Mouse (Mus musculus) kidney, postnatal 14 days (tissue): Measurements from ENCODE around the gene Peli1.
A peak's percentile ranks its signal among the peaks of the same experiment; 100 is the strongest.

Source experiments
- DNase-seq: peaks from one replicate; pipeline ENCODE4 v3.0.0; 2022; ENCODE audit warnings: mixed read lengths

Peli1 gene

DNA sequence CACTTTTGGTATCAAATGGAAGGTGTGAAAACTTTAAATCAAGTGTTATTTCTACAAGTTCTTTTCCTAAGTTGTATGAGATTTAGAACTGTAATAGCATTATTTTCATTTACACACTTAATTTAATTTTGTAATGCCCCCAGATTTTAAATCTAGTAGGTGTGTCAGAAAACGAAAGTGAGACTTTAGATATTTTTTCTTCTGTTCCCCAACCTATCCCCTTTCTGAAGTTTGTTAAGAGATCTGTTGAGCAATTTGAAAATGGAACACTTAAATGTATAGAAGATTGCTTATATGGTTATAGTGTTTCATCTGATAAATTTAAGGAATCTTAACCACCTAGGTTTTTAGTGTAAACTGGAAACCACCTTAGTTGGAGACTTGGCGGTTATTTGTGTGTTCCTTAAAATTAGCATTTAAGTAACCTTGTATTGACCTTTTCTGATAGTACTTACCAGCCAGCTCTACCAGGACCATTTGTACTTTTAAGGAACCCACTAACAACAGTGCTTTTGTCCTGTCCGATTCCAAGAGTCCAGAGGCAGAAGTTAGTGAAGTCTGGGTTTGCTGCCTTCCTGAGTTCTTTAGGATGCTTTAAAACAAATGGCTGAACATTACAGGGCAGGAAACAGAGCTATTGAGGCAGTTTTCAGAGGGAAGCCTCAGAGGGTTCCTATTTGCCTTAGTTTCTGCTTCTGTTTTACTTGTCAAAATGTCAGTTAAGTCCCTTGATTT, 2.2 kb downstream of the Peli1 start:
- no peak for DNase-seq

GRCm38 (mm10) chr11:21096590-21096989, 5.5 kb downstream of the Peli1 start:
- no peak for DNase-seq

DNA sequence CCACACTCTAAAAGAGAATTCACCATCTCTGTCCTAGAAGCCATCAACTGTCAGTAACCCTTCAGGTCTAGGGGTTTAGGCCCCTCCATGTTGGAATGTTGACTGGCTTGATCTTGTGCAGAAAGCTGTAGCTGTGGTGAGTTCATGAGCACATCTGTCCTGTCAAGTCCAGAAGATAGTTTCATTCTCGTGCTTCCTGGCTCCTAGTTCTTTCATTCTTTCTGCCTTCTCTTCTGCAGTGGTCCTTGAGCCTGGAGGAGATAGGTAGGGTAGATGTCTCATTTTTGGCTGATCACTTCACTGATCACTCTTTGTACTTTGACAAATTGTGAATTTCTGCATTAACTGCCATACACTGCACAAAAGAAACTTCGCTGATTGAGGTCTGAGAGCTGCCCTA, 7.4 kb downstream of the Peli1 start:
- DNase-seq: no peak

DNA sequence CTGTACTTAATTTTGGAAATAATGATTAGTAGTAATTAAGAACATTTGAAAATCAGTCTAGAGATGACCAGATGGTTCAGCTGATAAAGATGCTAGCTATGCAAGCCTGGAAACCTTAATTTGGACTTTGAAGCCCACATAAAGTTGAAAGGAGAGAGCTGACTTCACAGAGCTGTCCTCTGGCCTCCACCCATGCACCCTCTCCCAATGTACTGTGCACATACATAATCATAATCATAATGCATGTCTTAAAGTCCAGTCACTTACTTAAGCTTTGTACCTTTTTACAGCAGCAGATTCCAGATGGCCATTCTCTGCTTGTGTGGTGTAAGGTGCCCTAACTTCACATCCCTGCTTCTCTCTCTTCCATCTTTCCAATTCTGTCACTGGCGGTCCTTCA, 9.6 kb downstream of the Peli1 start:
- no peak for DNase-seq

DNA sequence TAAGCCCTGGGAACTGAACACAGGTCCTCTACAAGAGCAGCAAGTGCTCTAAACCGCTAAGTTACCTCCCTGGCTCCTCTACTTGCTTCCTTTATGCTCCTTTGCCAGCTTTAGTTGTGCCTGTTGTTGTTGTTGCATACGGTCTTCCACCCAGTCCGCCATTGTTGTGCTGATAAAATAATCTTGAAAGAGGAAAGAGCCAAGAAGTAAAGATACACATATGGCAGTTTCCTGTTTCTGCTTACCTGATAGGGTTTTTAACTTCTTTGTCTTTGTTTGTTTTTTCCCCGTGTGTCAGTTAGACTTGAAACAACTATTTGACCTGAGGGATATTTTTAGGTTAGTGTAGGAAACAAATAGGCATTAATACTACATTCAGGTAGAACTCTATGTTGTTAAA, 10.2 kb downstream of the Peli1 start:
- no peak for DNase-seq

- DNase-seq: no peak
Measured at GRCm38 (mm10) chr11:21102273-21103005, 11.3 kb downstream of the Peli1 start.

DNA sequence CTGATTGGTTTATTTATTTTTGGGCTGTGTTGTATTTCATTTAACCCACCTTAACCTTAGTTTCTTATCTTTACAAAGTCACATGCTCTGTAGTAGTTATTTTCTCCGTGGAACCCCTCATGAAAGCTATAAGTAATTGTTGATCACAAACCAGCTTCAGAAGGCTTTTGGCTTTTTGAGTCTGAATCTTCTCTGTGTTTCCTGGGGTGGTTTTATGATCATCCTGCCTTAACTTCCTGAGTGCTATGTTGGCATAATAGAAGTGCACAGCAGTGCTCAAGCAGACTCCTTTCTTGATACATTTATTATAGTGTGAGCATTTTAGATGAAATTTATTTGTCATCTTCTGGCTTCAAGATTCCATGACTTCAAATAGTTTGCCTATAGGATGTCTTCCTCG, 12.1 kb downstream of the Peli1 start:
- no peak for DNase-seq

DNA sequence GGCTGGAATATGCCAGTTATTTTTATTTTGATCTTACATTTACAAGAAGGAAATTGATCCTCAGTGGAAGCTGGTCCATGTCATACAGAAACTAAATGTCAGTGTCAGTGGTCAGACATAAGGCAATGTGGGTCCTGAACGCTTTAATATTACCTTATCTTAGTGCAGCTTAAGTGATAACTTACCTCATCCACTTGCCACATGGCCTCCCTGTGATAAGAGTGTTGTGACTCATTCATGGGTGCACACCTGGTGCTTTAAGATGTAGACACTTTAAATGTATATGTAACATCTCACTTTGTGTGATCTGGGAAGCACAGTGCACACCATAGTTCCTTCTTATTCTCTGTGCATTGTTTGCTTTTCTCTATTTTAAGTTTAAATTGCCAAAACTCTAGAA, 14.3 kb downstream of the Peli1 start:
- DNase-seq: no peak

DNA sequence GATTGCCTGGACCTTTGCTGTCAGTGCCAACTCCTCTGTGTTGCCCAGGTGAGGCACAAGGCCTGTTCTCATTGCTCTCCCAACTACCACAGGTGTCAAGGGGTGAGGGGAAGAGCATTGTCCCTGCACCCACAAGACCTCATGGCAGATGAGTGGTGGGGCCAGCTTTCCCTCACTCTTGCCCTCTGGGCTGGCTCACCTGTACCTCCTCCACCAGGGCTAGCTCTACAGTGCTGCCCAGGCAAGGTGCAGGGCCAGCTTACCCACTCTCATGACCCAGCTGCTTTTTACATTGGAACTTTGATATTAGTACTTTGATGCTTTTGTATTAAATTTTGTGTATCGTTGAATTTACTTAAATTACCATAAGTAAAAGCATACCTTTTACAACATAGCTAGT, 16.0 kb downstream of the Peli1 start:
- DNase-seq: no peak

- no peak for DNase-seq
Measured at GRCm38 (mm10) chr11:21109279-21109678, 18.2 kb downstream of the Peli1 start.

DNA sequence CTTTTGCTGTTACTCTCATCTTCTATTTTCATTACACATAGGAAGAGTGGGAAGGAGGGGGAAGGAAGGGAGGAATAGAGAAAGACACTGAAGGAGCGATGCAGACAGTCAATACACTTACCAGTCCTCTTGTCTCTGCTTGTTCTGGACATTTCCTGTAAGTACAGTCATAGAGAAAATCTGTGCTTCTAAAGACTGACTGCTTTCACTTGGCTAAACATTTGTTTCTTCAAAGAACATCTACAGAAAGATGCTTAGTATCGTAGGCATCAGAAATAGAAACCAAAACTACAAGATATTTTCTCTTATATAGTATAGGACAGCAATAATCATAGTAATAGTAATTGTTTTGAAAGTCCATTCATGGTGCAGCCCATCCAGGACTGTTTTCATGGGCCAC, 23.4 kb downstream of the Peli1 start:
- no peak for DNase-seq

DNA sequence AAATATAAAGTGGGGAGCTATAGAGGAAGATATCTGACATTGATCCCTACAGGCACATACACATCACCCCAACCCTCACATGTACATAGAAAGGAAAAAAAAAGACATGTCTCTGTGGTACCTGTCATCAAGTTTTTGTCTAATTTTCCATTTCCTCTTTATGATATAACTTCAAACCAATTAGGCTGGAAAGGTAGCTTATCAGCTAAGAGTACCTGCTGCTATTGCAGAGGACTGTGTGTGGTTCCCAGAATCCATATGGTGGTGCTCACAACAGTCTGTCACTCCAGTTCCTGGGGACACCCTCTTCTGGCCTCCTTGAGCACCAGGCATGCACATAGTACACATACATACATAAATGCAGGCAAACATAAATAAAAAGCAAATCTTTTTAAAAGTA, 24.7 kb downstream of the Peli1 start:
- DNase-seq: no peak

DNA sequence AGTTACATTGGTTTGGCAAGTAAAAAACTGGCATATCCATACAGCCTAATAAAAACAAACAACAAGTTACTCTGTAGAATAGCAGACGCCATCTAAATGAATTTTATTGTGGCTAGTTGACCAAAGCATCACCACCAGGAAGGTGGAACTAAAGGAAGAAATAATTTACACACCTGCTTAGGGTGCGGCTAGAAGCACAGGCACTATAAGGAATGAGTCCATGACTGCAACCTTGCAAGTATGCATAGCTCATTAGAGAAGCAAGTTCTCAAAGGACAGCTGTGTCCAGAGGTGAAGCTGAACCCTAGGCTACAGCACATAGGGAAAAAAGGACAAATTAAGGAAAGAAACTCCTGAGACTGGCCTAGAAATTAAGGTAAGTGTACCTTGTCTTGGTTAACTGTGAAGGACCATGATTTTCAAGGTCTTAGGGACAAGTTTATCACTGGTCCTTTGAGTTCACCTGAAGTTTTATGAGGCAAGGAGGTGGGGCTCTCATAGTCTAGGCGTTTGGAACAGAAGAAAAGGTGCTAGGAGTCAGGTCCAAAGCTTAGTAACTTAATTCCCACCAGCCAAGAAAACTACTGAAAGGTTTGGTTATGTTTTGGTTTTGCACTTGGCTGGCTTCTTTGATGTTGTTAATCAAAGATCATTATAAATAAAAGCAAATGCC, 25.7 kb downstream of the Peli1 start:
- no peak for DNase-seq

GRCm38 (mm10) chr11:21121737-21122136, 30.6 kb downstream of the Peli1 start:
- DNase-seq: no peak

GRCm38 (mm10) chr11:21122399-21122798, 31.3 kb downstream of the Peli1 start:
- no peak for DNase-seq

- DNase-seq: no peak
Measured at GRCm38 (mm10) chr11:21131692-21132091, 40.6 kb downstream of the Peli1 start.

DNA sequence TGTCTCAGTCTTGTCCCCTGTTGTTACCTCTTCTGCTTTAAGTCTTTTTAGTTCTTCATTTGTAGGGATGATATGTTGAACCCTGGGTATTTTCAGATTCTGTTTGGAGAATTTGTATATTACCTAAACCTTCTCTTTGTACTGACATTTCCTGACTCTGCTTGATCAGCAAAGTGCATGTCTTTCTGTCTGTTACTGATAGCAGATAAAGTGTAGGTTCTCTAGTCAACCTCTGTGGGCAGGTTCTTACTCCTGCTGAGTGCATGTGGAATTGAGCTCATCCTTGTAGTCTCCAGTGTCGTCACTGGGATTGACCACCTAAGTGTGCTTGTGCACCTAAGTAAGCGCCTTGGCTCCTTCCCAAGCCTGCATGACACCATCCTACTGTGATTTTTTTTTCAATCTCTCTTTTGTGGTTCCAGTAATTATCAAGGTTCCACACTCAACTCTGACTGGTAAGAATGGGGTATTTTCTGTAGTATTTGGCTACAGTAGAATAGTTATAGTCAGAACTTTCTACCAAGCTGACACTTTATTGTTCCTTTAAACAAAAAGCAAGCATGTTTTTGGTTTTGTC, 43.9 kb downstream of the Peli1 start:
- DNase-seq: no peak

DNA sequence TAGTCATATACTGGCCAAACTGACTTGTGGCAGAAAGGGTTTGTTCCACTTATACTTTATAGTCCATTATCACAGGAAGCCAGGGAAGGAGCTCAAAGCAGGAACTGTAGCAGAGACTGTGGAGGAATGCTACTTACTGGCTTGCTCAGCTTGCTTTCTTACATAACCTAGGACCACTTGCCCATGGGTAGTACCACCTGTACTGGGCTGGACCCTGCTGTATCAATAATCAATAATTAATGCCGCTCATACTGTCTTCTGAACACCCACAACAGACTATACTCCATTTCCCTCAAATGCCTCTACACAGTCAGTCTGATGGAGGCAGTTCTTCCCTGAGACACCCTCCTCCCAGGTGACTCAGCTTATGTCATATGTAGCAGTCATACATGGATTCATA, 48.4 kb downstream of the Peli1 start:
- DNase-seq: no peak

- DNase-seq: no peak
Measured at GRCm38 (mm10) chr11:21141242-21141641, 50.2 kb downstream of the Peli1 start.

DNA sequence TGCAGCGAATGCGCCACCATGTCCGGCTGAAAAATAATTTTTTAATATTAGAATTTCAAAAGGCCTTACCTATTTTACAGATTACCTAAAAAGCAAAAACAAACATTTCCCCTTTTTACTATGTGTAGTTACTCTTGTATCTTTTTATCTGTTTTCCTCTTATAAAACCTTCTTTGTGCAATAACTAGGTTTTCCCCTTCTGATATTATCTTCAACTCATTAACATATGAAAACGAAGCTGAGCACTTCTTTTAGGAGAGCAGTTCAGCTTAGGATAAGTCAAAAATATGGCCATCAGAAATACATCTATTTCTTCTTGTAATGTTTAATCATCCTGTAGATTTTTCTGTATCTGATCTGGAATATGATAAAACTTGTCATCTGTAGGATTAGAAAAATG, 50.7 kb downstream of the Peli1 start:
- no peak for DNase-seq

- no peak for DNase-seq
Measured at GRCm38 (mm10) chr11:21149476-21149875, 58.4 kb downstream of the Peli1 start.

DNA sequence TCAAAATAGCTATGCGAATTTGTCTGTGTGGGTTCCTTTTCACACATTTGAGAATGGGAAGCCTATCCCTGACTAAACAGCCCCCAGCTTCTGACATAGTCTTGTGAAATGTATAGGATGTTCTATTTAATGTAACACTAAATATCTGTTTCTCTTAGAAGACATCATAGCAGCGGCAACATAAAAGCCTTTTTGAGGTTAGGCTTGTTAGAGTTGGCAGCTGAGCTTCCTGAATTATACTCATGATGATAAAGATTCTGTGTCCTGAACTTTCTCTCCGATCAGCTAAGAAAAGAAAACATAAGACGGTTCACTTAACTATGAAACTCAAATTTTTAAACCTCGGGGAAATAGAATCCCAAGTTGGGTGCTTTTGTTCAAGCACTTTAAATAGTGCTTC, 59.2 kb downstream of the Peli1 start:
- no peak for DNase-seq

DNA sequence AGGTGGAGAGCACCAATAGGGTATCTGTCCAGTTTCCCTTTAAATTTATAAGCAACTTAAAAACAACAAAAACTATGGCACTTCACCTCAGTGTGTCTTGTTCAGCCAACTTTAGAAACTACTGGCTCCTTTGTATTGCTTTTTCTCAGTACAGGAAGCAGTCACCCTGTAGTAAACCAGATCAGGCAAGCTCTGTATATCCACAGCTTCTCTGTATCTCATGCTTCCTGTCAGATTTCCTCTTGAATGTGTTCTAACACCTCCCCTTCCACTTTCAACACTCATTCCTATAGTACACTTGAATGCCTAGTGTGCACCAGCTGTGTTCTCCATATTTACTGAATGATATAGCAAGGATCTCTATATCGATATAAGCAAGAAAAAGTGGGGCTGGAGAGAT, 60.6 kb downstream of the Peli1 start:
- no peak for DNase-seq

GRCm38 (mm10) chr11:21153111-21153510, 62.0 kb downstream of the Peli1 start:
- peak; percentile 41 for DNase-seq
